Mouse (Mus musculus): ENCODE measurements around the gene Vpreb2.
"Not testable (repeated sequence)": the region's sequence is repeated elsewhere in the genome, so short reads cannot be mapped to it uniquely, and the experiment has no call there.

Vpreb2 gene

DNA sequence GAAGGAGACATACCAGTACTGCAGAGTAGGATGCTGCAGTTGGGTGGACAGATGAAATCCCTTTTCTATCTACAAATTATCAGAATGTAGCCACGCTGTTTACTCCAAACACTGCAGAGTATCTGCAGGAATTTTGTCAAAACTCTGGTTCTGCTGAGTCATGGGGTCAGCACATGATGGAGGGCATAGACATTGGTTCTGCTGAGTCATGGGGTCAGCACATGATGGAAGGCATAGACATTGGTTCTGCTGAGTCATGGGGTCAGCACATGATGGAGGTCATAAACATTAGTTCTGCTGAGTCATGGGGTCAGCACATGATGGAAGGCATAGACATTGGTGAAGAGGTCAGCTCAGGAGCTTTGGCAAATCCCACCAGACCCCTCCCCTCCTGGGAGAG is 7.5 kb downstream of the Vpreb2 start:
- no peak for DNase-seq (ENCODE audit: low spot score in 2 of 2)

DNA sequence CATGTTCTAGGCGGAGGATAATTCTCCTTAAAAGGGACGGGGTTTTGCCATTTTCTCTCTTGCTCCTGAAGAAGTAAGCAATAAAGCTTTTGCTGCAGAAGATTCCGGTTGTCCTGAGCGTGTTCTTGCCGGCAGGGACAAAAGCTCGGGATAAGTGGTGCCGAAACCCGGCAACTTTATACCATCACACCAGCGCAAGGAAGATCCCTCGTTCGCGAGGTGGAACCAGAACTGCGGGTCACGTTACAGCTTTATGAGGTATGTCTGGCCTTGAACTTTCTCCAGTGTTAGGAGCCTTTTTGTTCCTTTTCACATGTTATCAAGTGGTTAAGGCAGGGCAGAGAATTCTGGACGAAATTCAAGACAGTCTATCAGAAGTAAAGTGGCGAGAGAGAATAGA is 12.1 kb downstream of the Vpreb2 start:
- DNase-seq (ENCODE audit: low spot score in 2 of 2) = not testable (repeated sequence)

DNA sequence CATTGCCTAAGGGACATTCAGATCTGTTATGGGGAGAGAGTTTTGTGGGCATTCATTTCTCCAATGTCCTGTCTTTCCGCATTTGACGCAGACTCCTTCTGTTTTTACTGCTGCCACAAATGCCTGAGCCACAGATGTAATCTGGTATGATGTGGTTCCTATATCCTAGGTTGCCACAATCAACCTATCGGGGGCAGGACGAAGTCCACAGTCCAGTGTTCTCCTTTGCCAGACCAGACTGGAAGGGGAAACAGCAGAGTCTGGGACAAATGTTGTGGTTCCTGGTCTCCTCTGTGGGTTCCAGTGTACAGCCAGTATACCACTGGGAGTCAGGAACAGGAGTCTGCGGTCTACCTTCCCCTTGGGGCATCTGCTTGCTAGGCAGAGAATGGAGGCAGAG is 19.4 kb downstream of the Vpreb2 start:
- no peak for DNase-seq (ENCODE audit: low spot score in 2 of 2)

DNA sequence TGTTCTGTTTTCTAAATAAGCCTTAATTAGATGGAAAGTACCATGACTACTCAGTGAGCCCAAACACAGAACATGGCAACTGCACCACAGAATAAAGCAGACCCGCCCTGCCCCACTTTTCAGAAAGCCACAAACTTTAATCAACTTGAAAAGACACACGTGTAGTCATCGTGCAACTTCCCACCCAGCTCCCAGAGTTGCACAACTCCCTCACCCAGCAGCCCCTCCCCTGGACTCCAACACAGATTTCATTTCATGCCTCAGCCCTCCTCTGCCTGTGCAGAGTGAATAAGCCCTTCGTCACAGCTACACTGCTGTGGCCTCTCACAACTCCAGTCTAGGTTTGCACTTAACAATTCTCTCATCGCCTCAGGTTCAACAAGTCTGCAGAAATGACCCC is 24.4 kb downstream of the Vpreb2 start:
- no peak for DNase-seq (ENCODE audit: low spot score in 2 of 2)

DNA sequence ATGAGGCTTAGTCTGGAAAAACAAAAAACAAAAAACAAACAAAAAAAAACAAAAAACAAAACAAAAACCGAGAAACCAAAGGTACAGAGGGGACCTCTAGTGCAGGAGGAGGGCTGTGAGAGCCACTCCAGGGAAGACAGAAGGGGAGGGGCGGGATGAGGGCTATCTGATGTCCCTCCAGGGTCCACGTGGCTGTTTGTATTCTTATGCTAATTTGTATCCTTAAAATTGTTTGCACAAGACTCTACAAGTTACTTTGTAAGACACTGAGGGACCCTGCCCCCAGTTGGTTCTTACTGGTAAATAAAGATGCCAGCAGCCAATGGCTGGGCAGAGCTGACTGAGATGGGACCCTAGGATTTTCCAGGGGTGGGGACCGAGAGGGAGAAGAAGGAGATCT is 26.9 kb downstream of the Vpreb2 start:
- no peak for DNase-seq (ENCODE audit: low spot score in 2 of 2)

DNA sequence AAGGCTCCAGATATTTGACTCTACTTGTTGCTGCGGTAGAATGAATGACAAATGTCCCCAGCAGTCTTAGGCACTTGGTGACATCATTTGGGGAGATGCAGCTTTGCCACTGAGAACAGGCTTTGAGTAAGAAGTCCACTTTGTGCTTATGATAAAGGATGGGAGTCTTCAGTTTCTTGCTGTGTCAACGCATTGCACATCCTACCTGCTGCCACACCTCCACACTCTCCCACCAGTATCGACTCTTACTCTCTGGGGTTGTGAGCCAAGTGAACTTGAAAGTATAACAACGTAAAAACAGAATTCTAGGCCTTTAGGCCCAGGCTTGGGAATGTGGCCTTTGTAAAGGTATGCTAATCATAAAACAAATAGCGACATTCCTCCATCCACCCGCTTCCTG is 30.9 kb downstream of the Vpreb2 start:
- no peak for DNase-seq (ENCODE audit: low spot score in 2 of 2)

DNA sequence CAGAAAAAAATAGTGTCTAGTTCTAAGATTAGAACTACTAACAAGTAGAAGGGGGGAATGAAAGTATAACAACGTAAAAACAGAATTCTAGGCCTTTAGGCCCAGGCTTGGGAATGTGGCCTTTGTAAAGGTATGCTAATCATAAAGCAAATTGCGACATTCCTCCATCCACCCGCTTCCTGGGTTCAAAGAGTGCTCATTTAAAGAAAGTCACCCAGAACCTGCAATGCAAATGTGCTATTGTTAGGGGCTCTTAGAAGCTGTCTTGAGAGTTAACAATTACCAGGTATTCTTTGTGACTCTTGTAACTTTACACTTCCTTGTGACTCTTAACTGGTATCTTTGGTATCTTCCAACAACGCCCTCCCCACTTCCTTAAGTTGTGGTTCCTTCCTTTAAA is 36.3 kb downstream of the Vpreb2 start:
- DNase-seq (ENCODE audit: low spot score in 2 of 2) = not testable (repeated sequence)

DNA sequence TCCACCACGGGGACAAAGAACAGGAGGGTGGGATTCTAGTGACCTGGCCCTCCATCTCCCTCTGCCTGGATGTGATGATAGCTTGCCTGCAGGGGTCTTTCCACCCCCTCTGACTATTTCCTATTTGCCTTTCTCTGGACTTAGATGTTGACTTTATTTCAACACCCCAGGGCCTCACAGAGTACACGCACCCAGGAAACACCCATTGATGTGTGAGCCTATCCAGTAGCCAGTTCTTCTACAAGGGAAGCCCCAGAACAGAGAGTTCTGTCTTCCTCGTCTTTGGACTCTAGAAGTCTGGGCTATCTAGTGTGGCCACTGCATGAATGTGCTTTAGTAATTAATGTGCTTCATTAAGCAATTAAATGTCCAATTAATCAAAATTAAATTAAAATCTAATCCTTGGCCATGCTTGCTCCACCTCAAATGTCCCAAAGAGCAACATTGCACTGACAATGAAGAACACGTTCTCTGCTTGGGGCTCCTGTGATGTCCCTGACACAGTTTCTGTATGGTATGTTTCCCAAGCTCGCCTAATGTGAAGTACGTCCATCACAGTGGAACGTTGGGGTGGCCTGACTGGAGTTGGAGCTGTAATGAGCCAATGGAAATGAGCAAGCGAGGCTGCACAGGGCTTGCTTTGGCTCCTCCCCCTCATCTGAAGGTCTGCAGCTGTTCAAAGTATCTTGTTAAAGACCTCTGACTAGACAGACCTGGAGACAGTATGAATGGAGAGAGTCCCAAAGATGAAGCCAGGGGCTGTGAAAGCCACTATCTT is 42.7 kb downstream of the Vpreb2 start:
- no peak for DNase-seq (ENCODE audit: low spot score in 2 of 2)

DNA sequence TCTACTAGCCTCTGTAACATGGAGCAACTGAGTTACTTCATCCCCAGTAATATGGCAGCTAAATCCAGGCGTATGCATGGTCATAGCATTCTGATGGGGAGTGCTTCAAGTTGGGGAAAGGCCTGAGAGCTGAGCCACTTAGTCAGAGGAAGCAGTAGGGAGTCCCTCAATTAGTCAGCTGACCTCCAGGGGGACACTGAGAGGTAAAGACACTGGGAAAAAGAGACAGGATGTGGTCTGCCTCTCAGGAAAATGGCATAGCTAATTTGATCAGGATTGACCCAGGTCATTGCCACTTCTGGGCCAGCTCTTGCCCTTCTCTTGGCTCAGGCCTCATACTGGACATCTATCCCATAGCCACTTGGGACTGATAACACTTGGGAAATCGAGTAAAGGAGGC is 47.1 kb downstream of the Vpreb2 start:
- no peak for DNase-seq (ENCODE audit: low spot score in 2 of 2)
